Mouse (Mus musculus) intestine, embryonic 15.5 days (tissue): ENCODE measurements around the gene Adap1. TPM values are rescaled to one million over a fixed set of nuclear protein-coding genes. Genes with fewer than 3 reads are reported as not detected.
"Not testable (repeated sequence)": the region's sequence is repeated elsewhere in the genome, so short reads cannot be mapped to it uniquely, and the experiment has no call there.

Experiments
- ATAC-seq: fragments of 200-750 bp; cut with Nextera tagmentation; 2 replicates; pipeline ENCODE4 v1.8.0; 2017; ENCODE audit warnings: moderate TSS enrichment, moderate library complexity
- H3K27ac ChIP-seq: fragments of 300-500 bp; sonication (generic); 2 replicates; pipeline ENCODE4 v1.5.1; 2015; ENCODE audit warnings: mild to moderate bottlenecking, inconsistent platforms
- H3K27me3 ChIP-seq: fragments of 300-500 bp; sonication (generic); replicated peaks from 2 replicates; pipeline ENCODE4 v1.6.1; 2015; ENCODE audit warnings: inconsistent platforms
- H3K36me3 ChIP-seq: fragments of 300-500 bp; sonication (generic); 2 replicates; pipeline ENCODE4 v1.6.1; 2015; ENCODE audit warnings: inconsistent platforms
- H3K4me1 ChIP-seq: fragments of 300-500 bp; sonication (generic); replicated peaks from 2 replicates; pipeline ENCODE4 v1.6.1; 2015; ENCODE audit warnings: inconsistent platforms
- H3K4me2 ChIP-seq: fragments of 300-500 bp; sonication (generic); replicated peaks from 2 replicates; pipeline ENCODE4 v1.6.1; 2015; ENCODE audit warnings: mild to moderate bottlenecking, inconsistent platforms
- H3K4me3 ChIP-seq: fragments of 300-500 bp; sonication (generic); replicated peaks from 2 replicates; pipeline ENCODE4 v1.5.1; 2015; ENCODE audit warnings: inconsistent platforms
- H3K9ac ChIP-seq: fragments of 300-500 bp; sonication (generic); 2 replicates; pipeline ENCODE4 v1.6.1; 2015; ENCODE audit warnings: inconsistent platforms
- H3K9me3 ChIP-seq: fragments of 300-500 bp; sonication (generic); 2 replicates; pipeline ENCODE4 v1.6.1; 2016; ENCODE audit warnings: inconsistent platforms
- WGBS: fragments of 180-500 bp; shearing (Covaris S2); methylation state at CpG from one replicate; pipeline ENCODE4 v1.1.7; 2015; 5-methylcytosine and 5-hydroxymethylcytosine counted together
- polyA plus RNA-seq: library from polyadenylated mRNA; unstranded; fragments of >200 nt; fragmentation: Nextera tagmentation; extraction: Ambion mirVana; gene quantifications from 2 replicates; pipeline ENCODE4 v1.2.1, GENCODE M21; 2015

Gene Adap1
- polyA plus RNA-seq, 1 experiment from 2014 or later = 20.5 TPM

DNA sequence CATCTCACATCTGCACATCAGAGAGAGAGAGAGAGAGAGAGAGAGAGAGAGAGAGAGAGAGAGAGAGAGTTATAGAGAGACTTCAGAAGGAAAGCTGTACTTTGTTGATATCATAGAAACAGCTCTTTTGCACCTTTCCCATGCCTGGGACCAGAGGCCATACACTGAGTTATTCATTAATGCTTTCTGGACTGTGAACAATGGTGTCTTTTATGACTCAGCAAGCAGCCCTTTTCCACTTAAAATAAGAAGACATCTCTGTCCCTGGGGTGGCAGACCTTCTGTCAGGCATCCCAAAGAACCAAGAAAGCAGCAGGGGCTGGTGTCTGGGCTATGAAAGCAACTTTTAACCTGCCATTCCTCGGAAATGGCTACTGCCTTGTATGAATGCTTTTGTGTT, 21.8 kb upstream of the Adap1 start:
- peak overlapping the region; percentile 89 for H3K27ac ChIP-seq
- 43% methylated on average over 1 of the region's 1 CpGs for WGBS
- H3K4me1 ChIP-seq = peaks cover 37% of the 10 kb centered on the region
- no peak overlapping the region for H3K4me3 ChIP-seq
- peak overlapping the region; percentile 38 for H3K4me2 ChIP-seq
- H3K36me3 ChIP-seq = peaks cover 7% of the 10 kb centered on the region
- ATAC-seq = no peak
- peak overlapping the region; percentile 8; the same call in 1 of the 2 replicates for H3K9ac ChIP-seq
- no peaks in the 10 kb centered on the region for H3K27me3 ChIP-seq
- no peaks in the 10 kb centered on the region for H3K9me3 ChIP-seq

DNA sequence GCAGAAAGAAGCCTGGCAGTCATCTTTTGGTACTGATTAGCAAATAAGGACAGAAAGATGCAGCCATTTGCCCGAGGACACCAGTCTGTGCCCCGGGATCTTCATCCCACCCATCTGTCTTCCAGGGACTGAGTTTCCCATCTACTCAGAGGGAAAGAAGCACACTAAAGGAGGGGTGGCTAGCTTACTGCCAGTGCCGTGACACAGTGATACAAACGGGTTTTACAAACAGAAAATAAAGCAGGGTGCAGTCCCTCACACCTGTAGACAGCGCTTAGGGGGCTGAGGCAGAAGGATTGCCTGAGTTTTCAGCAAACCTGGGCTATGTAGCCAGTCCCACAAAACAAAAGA, 19.9 kb upstream of the Adap1 start:
- no peak; the same call in 1 of the 2 replicates for ATAC-seq
- Histone ChIP-seq H3K36me3 (peaks cover 15% of the 10 kb centered on the region), H3K4me1 (peaks cover 29% of the 10 kb centered on the region), H3K4me2 (peak overlapping the region; percentile 94), H3K4me3 (peak overlapping the region; percentile 77), H3K9me3 (no peaks in the 10 kb centered on the region), H3K27ac (peak overlapping the region; percentile 72), H3K9ac (0 out of 2 replicates have a peak overlapping the region, but pooled peaks have one; percentile 1), H3K27me3 (no peaks in the 10 kb centered on the region)
- 10% methylated on average over 5 of the region's 5 CpGs for WGBS

DNA sequence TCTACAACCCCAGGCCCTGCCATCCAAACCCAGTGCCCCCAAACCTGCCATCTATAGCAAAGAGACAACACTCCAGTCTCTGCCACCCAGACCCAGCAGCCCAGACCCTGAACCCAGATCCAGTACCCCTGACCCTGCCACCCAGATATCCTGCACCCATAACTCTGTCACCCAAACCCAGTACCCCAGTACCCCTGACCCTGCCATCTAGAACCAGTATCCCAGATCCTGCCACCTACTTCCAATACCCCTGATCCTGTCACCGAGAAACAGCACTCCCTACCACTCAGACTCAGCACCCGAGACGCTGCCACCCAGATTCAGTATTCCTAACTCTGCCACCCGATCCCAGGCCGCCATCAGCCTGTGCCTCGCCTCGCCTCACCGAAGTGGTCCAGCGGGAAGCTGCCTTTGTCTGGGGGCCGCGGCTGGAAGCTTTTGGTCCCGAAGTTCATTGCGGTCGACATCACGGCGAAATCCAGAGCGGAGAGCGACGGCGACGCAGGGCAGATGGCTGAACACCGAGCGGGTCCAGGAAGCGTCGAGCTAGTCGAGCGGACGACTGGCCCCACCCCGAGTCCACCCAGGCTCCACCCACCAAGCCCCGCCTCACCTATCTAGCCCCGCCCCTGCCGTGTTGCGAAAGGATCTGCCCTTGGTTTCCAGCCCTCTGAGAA, 19.4 kb upstream of the Adap1 start:
- Histone ChIP-seq H3K27me3 (no peaks in the 10 kb centered on the region), H3K4me3 (peak overlapping the region; percentile 77), H3K4me1 (peaks cover 26% of the 10 kb centered on the region), H3K9ac (peak overlapping the region; percentile 85), H3K36me3 (peaks cover 15% of the 10 kb centered on the region), H3K9me3 (no peaks in the 10 kb centered on the region), H3K27ac (peak overlapping the region; percentile 72), H3K4me2 (peak overlapping the region; percentile 94)
- peak; percentile 86 for ATAC-seq
- under 1% methylated on average over 33 of the region's 33 CpGs for WGBS

DNA sequence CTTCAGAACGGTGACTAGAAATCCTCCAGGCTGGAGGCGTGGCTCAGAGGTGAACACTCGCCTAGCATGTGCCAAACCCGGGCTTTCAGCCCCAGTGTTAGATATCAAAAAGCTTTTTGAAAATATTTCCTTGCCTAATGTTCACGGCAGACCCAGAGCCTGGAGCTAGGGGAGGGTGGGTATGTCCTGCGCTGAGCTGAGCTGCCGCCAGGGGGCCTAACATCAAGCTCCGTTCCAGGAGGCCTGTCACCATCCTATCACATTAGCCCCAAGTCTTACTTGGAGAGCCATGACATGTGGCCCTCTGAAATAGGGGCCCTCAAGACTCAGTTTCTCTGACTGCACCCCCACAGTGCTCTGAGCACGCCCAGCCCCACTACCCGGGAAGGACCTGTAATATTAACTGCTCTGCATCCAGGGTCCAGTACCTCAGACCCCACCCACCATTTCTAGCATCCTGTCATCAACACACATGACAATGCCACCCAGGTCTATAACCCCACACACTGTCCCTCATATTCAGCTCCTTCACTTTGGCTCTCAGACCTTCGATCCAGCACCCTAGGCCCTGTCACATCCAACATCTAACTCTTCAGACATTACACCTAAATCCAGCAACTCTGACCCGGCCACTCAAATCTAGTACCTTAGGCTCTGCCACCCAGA, 18.7 kb upstream of the Adap1 start:
- H3K4me1 ChIP-seq = peaks cover 21% of the 10 kb centered on the region
- peak; percentile 64 for ATAC-seq
- no peaks in the 10 kb centered on the region for H3K27me3 ChIP-seq
- H3K27ac ChIP-seq = peak overlapping the region; percentile 65
- WGBS = 5% methylated on average over 12 of the region's 12 CpGs
- no peaks in the 10 kb centered on the region for H3K9me3 ChIP-seq
- H3K4me2 ChIP-seq = peak overlapping the region; percentile 94
- H3K4me3 ChIP-seq = peak overlapping the region; percentile 77
- peak overlapping the region; percentile 85 for H3K9ac ChIP-seq
- H3K36me3 ChIP-seq = peaks cover 15% of the 10 kb centered on the region

DNA sequence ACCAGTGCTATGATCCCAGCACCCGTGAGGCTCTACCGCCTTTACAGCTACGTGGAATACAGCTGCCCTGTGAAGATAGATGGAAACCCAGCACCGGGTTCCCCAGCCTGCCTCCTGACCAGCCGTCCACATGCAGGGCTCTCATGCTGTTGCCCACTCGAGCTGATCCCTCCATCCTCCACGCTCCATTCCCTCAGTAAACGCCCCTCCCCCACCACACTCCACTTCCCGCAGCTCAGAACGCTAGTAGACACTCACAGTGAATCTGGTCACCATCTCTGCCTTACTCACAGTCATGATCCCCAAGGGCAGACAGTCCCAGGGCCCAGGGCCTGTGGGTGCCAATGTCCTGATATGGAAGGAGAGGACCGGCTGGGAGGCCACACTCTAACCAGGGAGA, 13.5 kb upstream of the Adap1 start:
- no peak overlapping the region for H3K9ac ChIP-seq
- no peak for ATAC-seq
- H3K27me3 ChIP-seq = no peaks in the 10 kb centered on the region
- H3K9me3 ChIP-seq = no peaks in the 10 kb centered on the region
- 79% methylated on average over 11 of the region's 11 CpGs for WGBS
- H3K4me3 ChIP-seq = no peak overlapping the region
- H3K36me3 ChIP-seq = peaks cover 37% of the 10 kb centered on the region
- H3K4me1 ChIP-seq = peaks cover 8% of the 10 kb centered on the region
- peak overlapping the region; percentile 54; the same call in 1 of the 2 replicates for H3K27ac ChIP-seq
- peak overlapping the region; percentile 3; the same call in 1 of the 2 replicates for H3K4me2 ChIP-seq

DNA sequence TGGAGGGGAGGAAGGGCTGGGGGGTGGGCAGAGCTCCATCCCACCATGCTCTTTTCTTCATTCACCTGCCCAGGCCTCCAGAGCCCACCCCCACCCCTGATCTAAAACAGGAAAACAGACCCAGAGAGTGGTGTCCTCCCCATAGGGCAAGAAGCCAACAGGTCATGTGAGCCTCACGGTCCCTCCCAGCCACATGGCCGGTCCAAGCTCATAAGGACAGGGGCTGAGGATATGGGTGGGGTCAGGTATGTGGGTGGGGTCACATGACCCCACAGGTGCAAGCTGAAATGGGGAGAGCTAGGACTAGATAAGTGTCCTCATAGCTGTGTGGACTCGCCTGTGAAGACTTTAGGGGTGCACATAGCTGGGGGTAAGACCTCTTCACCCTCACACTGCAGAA, 13.0 kb upstream of the Adap1 start:
- ATAC-seq = peak; percentile 39; the same call in 1 of the 2 replicates
- Histone ChIP-seq H3K4me2 (peak overlapping the region; percentile 3; the same call in 1 of the 2 replicates), H3K9me3 (no peaks in the 10 kb centered on the region), H3K27me3 (no peaks in the 10 kb centered on the region), H3K27ac (peak overlapping the region; percentile 54; the same call in 1 of the 2 replicates), H3K36me3 (peaks cover 37% of the 10 kb centered on the region), H3K4me1 (peaks cover 3% of the 10 kb centered on the region), H3K9ac (no peak overlapping the region), H3K4me3 (no peak overlapping the region)
- 67% methylated on average over 3 of the region's 3 CpGs for WGBS

DNA sequence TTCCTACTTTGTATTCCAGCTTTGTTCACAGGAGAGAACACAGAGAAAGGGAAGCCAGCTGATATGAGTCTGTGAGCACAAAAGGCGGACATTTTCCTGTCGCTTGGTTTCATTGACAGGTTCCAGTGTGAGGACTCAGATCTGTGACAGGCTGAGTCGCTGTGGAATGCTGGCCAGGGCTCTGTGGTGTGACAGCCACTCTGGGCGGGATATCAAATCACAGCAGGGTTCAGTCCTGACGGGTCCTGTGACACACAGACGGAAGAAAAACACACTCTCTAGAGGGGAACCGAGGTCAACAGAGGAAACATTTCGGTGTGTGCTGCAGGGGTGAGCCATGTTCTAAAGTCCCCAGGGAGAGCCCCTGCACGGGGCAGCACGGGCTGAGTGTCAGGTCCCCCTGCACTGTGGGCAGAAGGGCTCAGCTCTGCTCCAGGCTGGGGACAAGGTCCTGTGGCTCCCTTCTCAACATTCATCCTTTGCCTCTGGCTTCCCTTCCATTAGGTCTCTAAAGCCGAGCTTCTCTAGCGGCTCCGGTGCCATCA, 12.5 kb upstream of the Adap1 start:
- WGBS = 79% methylated on average over 13 of the region's 13 CpGs
- Histone ChIP-seq H3K9me3 (no peaks in the 10 kb centered on the region), H3K4me1 (0 out of 2 replicates have a peak, but pooled peaks cover 5% of the 10 kb centered on the region), H3K4me2 (no peak overlapping the region), H3K36me3 (peaks cover 36% of the 10 kb centered on the region), H3K27ac (0 out of 2 replicates have a peak overlapping the region, but pooled peaks have one; percentile 34), H3K9ac (no peak overlapping the region), H3K27me3 (no peaks in the 10 kb centered on the region), H3K4me3 (no peak overlapping the region)
- no peak for ATAC-seq

DNA sequence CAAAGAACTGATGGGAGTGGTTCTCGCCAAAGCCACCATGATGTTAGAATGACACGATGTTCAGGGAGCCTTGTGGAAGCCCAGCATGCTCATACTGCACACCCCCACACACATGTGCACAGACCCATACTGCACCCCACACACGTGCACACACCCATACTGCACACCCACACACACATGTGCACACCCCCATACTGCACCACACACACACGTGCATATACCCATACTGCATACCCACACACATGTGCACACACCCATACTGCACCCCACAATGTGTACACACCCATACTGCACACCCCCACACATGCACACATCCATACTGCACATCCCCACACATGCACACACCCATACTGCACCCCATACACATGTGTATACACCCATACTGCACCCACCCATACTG, 10.2 kb upstream of the Adap1 start:
- no peak overlapping the region for H3K4me3 ChIP-seq
- WGBS = 83% methylated on average over 4 of the region's 4 CpGs
- ATAC-seq = no peak

DNA sequence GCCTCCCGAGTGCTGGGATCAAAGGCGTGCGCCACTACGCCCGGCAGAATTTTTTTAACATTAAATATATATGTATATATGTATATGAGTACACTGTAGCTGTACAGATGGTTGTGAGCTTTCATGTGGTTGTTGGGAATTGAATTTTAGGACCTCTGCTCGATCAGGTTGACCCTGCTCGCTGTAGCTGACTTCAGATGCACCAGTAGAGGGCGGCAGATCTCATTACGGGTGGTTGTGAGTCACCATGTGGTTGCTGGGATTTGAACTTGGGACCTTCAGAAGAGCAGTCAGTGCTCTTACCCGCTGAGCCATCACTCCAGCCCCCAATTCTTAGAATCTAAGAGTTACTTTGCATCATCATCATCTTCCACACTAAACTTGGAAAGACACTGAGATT, 9.0 kb upstream of the Adap1 start:
- H3K4me2 ChIP-seq, ATAC-seq, H3K4me3 ChIP-seq, H3K9ac ChIP-seq, H3K9me3 ChIP-seq, H3K27ac ChIP-seq, H3K27me3 ChIP-seq: not testable (repeated sequence)
- WGBS = 87% methylated on average over 10 of the region's 10 CpGs
- Histone ChIP-seq H3K36me3 (peaks cover 22% of the 10 kb centered on the region), H3K4me1 (peaks cover 10% of the 10 kb centered on the region; the same call in 1 of the 2 replicates)

More for the DNA sequence above, 10.2 kb upstream of the Adap1 start:
- no peak overlapping the region for H3K9ac ChIP-seq
- H3K27ac ChIP-seq = no peak overlapping the region
- no peak overlapping the region for H3K4me2 ChIP-seq
- no peaks in the 10 kb centered on the region for H3K9me3 ChIP-seq
- H3K27me3 ChIP-seq = no peaks in the 10 kb centered on the region
- H3K36me3 ChIP-seq = peaks cover 22% of the 10 kb centered on the region
- peaks cover 10% of the 10 kb centered on the region; the same call in 1 of the 2 replicates for H3K4me1 ChIP-seq

DNA sequence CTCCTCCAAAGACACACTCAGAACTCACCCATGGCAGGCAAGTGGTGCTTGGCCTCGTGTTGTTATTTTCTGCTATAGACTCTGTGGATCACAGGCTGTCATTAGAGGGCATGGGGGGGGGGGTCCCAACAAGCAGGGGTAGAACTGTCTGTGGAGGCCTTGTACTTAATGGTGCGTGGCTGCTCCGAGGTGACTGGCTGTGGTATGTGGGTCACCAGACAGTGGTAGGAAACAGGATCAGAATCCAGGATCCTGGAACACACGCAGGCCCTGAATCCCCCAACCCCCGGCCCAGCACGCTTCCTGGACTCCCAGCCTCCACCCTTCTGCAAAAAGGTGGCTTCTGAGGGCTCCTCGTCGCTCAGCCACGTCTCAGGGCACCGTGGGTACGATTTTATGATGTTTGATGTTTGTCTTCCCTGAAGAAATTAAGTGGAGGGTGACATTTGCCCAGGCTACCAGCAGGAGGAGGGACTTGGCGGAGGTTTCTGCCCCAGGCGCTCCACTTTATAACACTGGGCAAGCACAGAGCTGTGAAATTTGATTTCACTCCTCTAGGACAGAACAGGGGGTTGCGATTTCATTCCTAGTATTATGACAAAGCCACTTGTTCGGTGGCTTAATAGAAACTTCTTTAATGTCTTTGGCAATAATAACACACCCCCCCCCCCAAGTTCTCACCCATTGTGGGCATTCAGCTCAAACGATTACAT, 8.0 kb upstream of the Adap1 start:
- no peak for ATAC-seq
- Histone ChIP-seq H3K27me3 (no peaks in the 10 kb centered on the region), H3K36me3 (peaks cover 15% of the 10 kb centered on the region), H3K27ac (peak overlapping the region; percentile 87), H3K4me1 (peaks cover 9% of the 10 kb centered on the region; the same call in 1 of the 2 replicates), H3K9ac (no peak overlapping the region), H3K4me3 (no peak overlapping the region), H3K4me2 (peak overlapping the region; percentile 38), H3K9me3 (no peaks in the 10 kb centered on the region)
- WGBS = 75% methylated on average over 16 of the region's 16 CpGs

DNA sequence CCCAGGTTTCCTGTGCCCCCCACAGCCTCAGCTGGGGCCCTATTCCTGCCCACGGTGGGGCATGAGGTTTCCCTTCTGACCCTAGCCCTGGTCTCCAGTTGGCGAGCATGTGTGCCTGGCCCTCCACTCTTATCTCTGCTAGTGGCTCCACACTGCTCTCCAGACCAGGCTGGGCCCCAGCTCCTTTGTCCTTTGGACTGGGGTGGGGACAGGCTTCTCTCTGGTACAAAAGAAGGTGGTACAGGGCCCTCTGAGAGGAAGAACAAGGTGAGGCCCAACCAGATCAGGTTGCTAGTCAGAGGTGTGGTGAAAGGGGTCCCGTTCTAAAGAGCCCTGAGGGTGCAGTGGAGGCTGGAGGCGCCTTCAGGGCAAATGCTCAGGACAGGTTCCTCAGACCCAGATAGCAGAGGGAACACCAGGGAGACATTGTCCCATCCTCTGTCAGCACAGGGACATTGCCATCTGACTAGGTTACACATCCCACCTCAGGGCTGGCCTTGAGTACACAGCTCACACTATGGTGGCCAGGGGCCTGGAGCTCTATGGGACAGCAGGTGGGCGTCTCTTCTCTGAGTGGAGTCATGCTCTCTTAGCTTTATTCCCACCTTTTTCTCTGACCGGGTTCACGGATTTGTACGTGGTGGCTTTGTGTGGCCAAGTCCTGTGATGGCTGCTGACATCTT, 7.3 kb upstream of the Adap1 start:
- ATAC-seq = peak; percentile 92
- 77% methylated on average over 8 of the region's 8 CpGs for WGBS
- peaks cover 8% of the 10 kb centered on the region; the same call in 1 of the 2 replicates for H3K4me1 ChIP-seq
- H3K27ac ChIP-seq = peak overlapping the region; percentile 87
- H3K9me3 ChIP-seq = no peaks in the 10 kb centered on the region
- no peaks in the 10 kb centered on the region for H3K27me3 ChIP-seq
- no peak overlapping the region; the same call in 1 of the 2 replicates for H3K4me3 ChIP-seq
- 0 out of 2 replicates have a peak overlapping the region, but pooled peaks have one; percentile 5 for H3K9ac ChIP-seq
- peak overlapping the region; percentile 39 for H3K4me2 ChIP-seq
- H3K36me3 ChIP-seq = peaks cover 10% of the 10 kb centered on the region
